ENCODE assay signal across 8 mouse cellular contexts in genomic region chr5:133365771-133366170, GRCm38 (mm10).
A peak's percentile ranks its signal among the peaks of the same experiment; 100 is the strongest.
DNase-seq lines count a peak whose midpoint lies in the region.

No protein-coding gene starts in this region.

- intact Hi-C loops in left cerebral cortex, postnatal 4 days (cut with DNase I), result no loop called here

- peak; percentile 17 for DNase-seq in R1 (ENCODE audit: low read depth, low spot score)
- peak; percentile 48 for DNase-seq in embryo, embryonic 11 days
- DNase-seq in layer of hippocampus, adult 11-12 months (ENCODE audit: low spot score), result peak; percentile 82
- DNase-seq in left cerebral cortex, postnatal 4 days, result peak; percentile 88
- DNase-seq in lung, postnatal 14 days, result no peak
- no peak for DNase-seq in yolk sac, embryonic 10.5 days (ENCODE audit: low spot score)
- DNase-seq in thymus, postnatal 25 days, result no peak
- no peak for DNase-seq in testis, postnatal 10 days (ENCODE audit: low spot score)

Comparison
In these comparisons a context has a peak if more than half of its experiments do, and no peak if none do; other contexts are left out.
1. DNase-seq: peak in R1 (single experiment), embryo, embryonic 11 days (single experiment), layer of hippocampus, adult 11-12 months (single experiment) and left cerebral cortex, postnatal 4 days (single experiment); none in lung, postnatal 14 days (single experiment), yolk sac, embryonic 10.5 days (single experiment), thymus, postnatal 25 days (single experiment) and testis, postnatal 10 days (single experiment).